Mouse (Mus musculus) ES-Bruce4 (cell line): ENCODE results near the gene Dysf. TPM values are rescaled to one million over a fixed set of nuclear protein-coding genes. Genes with fewer than 3 reads are reported as not detected.

Experiments
- H3K27ac ChIP-seq: 2 replicates; pipeline ENCODE4 v1.5.1; 2012; ENCODE audit warnings: low read length, inconsistent platforms; ENCODE audit not compliant: insufficient read depth
- H3K27me3 ChIP-seq: 2 replicates; pipeline ENCODE4 v1.6.1; 2012; ENCODE audit warnings: mild to moderate bottlenecking, low read length, inconsistent platforms; ENCODE audit not compliant: control insufficient read depth, poor library complexity, insufficient read depth, severe bottlenecking
- H3K36me3 ChIP-seq: 2 replicates; pipeline ENCODE4 v1.6.1; 2012; ENCODE audit warnings: inconsistent platforms, mild to moderate bottlenecking, low read length, moderate library complexity; ENCODE audit not compliant: control insufficient read depth, poor library complexity, insufficient read depth, severe bottlenecking
- H3K4me1 ChIP-seq: one replicate; pipeline ENCODE4 v1.8.1; 2011; ENCODE audit warnings: low read length; ENCODE audit not compliant: control insufficient read depth, insufficient read depth
- H3K4me3 ChIP-seq: 2 replicates; pipeline ENCODE4 v1.5.1; 2011; ENCODE audit warnings: low read depth, mild to moderate bottlenecking, low read length
- H3K9ac ChIP-seq: 2 replicates; pipeline ENCODE4 v1.6.1; 2012; ENCODE audit warnings: low read depth, mild to moderate bottlenecking, inconsistent platforms; ENCODE audit not compliant: poor library complexity, severe bottlenecking
- H3K9me3 ChIP-seq: replicated peaks from 2 replicates; pipeline ENCODE4 v1.6.1; 2012; ENCODE audit warnings: mild to moderate bottlenecking, low read length, inconsistent platforms; ENCODE audit not compliant: control insufficient read depth, poor library complexity, insufficient read depth, severe bottlenecking
- CTCF ChIP-seq: IDR thresholded peaks from one replicate; pipeline ENCODE4 v1.8.1; 2011; ENCODE audit warnings: low read depth, low read length
- EP300 ChIP-seq: IDR thresholded peaks from 2 replicates; pipeline ENCODE4 v1.6.1; 2011; ENCODE audit warnings: low read depth, low read length; ENCODE audit not compliant: insufficient read depth
- POLR2A ChIP-seq: IDR thresholded peaks from one replicate; pipeline ENCODE4 v1.8.1; 2011; ENCODE audit warnings: low read length; ENCODE audit not compliant: insufficient read depth
- polyA plus RNA-seq: library from polyadenylated mRNA; stranded (reverse); fragments of >200 nt; gene quantifications from 2 replicates; pipeline ENCODE4 v1.2.4, GENCODE M21; 2011; ENCODE audit warnings: low read depth; ENCODE audit not compliant: missing spikeins, insufficient read depth, insufficient read length

Dysf gene
- polyA plus RNA-seq, 1 experiment = 18.5 TPM

DNA sequence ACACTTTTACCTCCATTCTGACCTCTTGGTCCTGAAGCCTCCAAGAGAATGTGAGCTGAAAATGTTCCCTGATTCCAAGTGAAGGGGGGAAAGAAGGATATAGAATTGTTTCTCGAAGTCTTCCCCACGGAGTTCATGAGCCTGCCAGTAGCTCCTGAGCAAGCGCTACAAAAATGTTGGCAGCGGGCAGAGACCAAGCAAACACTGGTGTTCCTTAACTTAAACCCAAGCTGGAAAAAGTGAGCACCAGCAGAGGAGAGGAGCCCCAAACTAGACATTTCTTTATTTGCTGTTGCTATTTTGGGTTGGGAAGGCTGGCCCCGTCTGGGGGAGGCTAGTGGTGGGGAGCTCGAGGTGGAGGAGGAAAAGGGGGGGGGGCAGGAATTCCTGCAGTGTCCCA lies 102.0 kb downstream of the Dysf start:
- 0 out of 2 replicates have a peak, but pooled peaks cover 2% of the 10 kb centered on the region for H3K27me3 ChIP-seq
- no peak overlapping the region for H3K9ac ChIP-seq
- TF ChIP-seq POLR2A (no peak), CTCF (no peak), EP300 (no peak)
- no peak overlapping the region for H3K4me3 ChIP-seq
- no peak overlapping the region for H3K27ac ChIP-seq
- peaks cover 3% of the 10 kb centered on the region for H3K4me1 ChIP-seq
- no peaks in the 10 kb centered on the region for H3K9me3 ChIP-seq
- no peaks in the 10 kb centered on the region for H3K36me3 ChIP-seq

DNA sequence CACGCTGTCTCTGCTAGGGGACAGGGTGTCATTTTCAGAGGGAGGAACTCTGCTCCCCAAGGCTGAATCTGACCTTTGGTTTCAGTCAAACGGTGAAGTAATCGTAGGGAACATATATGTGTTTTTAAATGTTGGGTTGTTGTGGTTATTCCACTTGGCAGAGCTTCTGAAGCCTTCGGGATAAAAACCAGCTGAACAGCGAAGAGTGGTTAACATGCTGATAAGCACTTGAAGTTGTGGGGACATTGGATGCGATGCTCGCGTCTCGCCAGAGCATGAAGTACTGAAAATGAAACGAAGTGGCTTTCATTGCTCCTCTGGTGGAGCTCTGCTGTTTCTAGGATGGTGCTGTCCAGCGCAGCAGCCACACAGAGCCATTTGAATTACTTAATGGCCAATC lies 102.7 kb downstream of the Dysf start:
- Histone ChIP-seq H3K27me3 (no peaks in the 10 kb centered on the region), H3K27ac (no peak overlapping the region), H3K4me3 (no peak overlapping the region), H3K9me3 (no peaks in the 10 kb centered on the region), H3K4me1 (peaks cover 3% of the 10 kb centered on the region), H3K9ac (no peak overlapping the region), H3K36me3 (no peaks in the 10 kb centered on the region)
- no peak for TF ChIP-seq CTCF
- no peak for TF ChIP-seq POLR2A
- TF ChIP-seq EP300 = no peak

DNA sequence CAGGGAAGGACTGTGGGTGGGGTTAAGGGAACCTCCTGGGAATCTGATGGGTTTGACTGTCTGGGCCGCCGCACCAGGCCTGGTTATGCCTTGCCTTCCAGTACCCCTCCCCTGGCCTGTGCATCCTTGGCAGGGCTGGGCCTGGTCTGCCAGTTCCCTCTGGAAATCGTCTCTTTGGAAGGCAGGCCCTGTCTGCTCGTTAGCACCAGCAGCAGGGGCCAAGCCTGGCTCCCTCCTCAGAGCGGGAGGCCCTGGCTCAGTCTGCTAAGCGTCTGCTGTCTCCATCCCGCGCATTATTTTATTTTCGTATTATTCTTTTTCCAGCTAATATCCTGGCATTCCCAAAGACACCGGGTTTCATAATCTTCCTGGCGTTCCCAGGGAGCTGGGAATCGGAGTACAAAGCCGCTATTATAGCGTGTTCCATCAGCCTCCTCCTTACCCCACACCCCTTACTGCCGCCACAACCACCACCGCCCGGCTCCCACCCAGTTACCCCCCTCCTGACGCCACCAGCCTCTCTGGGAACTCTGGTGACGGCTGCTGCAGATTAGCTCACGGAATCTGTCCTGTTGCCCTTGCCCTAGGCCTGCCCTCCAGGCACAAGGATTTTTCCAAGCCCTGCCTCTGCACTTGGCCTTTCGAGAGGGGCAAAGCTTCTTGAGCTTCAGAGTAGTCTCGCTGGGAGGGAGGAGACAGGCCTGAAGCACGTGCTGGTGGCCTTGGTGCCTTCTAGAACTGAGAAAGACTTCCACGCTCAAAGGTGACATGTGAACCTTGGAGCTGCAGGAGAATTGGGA lies 111.5 kb downstream of the Dysf start:
- Histone ChIP-seq H3K9me3 (no peaks in the 10 kb centered on the region), H3K36me3 (no peaks in the 10 kb centered on the region), H3K27ac (no peak overlapping the region), H3K4me3 (no peak overlapping the region), H3K4me1 (no peaks in the 10 kb centered on the region), H3K27me3 (no peaks in the 10 kb centered on the region), H3K9ac (no peak overlapping the region)
- TF ChIP-seq CTCF = no peak
- no peak for TF ChIP-seq POLR2A
- no peak for TF ChIP-seq EP300

DNA sequence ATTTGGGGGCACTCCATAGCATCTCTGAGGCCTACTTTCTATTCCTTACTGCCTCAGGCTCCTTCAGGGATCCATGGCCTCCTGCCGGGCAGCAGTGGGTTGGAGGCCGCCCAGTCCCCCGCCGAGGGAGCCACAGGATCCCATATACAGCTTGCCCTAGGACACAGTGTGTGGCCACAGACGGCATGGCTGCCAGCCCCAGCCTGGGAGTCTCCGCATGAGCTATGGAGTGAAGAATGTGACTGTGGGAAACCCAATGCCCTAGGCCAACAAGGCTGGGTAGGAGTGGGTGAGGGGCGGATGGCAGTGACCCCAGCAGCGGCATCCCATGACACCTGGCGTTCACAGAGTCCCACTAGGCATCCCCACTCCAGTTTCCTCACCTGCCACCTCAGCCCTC lies 116.2 kb downstream of the Dysf start:
- Histone ChIP-seq H3K4me1 (no peaks in the 10 kb centered on the region), H3K27ac (no peak overlapping the region), H3K4me3 (no peak overlapping the region), H3K9me3 (no peaks in the 10 kb centered on the region), H3K27me3 (no peaks in the 10 kb centered on the region), H3K9ac (no peak overlapping the region), H3K36me3 (no peaks in the 10 kb centered on the region)
- TF ChIP-seq POLR2A = no peak
- no peak for TF ChIP-seq EP300

DNA sequence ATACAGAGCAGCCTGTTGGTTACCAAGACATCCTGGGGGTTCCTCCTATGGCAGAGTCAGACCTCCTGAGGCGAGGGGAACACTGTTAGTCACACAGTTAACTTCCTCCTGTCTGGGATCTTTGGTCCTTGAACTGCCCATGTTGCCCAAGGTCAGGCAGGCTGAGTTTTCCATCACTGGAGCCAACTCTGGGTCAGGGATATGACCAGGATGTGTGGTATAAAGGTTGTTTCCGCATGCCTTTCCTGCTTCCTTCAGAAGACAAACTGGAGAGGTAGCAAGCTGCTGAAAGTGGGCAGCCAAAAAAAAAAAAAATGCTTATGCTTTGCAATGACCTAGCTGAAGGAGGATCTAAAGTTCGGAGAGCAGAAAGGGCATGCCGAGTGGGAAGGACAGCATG lies 116.7 kb downstream of the Dysf start:
- no peak for TF ChIP-seq EP300
- no peak for TF ChIP-seq POLR2A
- no peak for TF ChIP-seq CTCF
- Histone ChIP-seq H3K9ac (no peak overlapping the region), H3K4me1 (no peaks in the 10 kb centered on the region), H3K4me3 (no peak overlapping the region), H3K9me3 (no peaks in the 10 kb centered on the region), H3K36me3 (no peaks in the 10 kb centered on the region), H3K27ac (no peak overlapping the region), H3K27me3 (no peaks in the 10 kb centered on the region)

DNA sequence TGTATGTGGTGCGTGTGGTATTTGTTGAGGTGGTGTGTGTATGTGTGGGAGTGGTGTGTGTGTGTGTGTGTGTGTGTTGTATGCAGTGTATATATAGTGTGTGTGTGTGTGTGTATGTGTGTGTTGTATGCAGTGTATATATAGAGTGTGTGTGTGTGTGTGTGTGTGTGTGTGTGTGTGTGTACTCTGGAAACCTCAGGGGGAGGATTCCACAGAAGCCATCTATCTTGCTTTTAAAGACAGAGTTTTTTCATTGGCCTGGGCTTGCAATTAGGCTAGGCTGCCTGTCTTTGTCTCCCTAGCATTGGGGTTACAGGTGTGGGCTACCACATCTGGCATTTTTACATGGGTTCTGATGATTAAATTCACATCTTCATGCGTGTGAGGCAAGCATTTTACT lies 119.8 kb downstream of the Dysf start:
- Histone ChIP-seq H3K27me3 (no peaks in the 10 kb centered on the region), H3K4me1 (no peaks in the 10 kb centered on the region), H3K4me3 (no peak overlapping the region), H3K9me3 (no peaks in the 10 kb centered on the region), H3K27ac (no peak overlapping the region), H3K36me3 (no peaks in the 10 kb centered on the region), H3K9ac (no peak overlapping the region)
- TF ChIP-seq POLR2A (no peak), EP300 (no peak), CTCF (no peak)
